Mouse (Mus musculus) heart, adult 8-10 months (tissue): ENCODE data around the gene Dnaaf5. TPM values are rescaled to one million over a fixed set of nuclear protein-coding genes. Genes with fewer than 3 reads are reported as not detected.
A peak's percentile ranks its signal among the peaks of the same experiment; 100 is the strongest.

ENCODE experiments used
- DNase-seq: peaks from one replicate; pipeline ENCODE4 v3.0.0; 2022; ENCODE audit warnings: low spot score
- total RNA-seq, 4 experiments: library from RNA; stranded (reverse); gene quantifications; 2 replicates each; pipeline ENCODE4 v1.2.4; 2022

Gene Dnaaf5
- total RNA-seq, 4 experiments from 2014 or later, result 16.1 to 20.0 (median 18.2) TPM

GRCm38 (mm10) chr5:139190958-139191357, 40.9 kb downstream of the Dnaaf5 start:
- no peak for DNase-seq

- no peak for DNase-seq
These were observed 48.8 kb downstream of the Dnaaf5 start for GRCm38 (mm10) chr5:139198779-139199178.

- DNase-seq, result no peak
These were observed 49.6 kb downstream of the Dnaaf5 start for GRCm38 (mm10) chr5:139199636-139199994.

GRCm38 (mm10) chr5:139199995-139200769, 50.2 kb downstream of the Dnaaf5 start, which contains the start of gene Sun1:
Gene Sun1 (plus strand): TSS chr5:139200637.
- peak; percentile 98 for DNase-seq

GRCm38 (mm10) chr5:139200770-139201569, 50.9 kb downstream of the Dnaaf5 start:
- DNase-seq, result no peak

- no peak for DNase-seq
These were observed 52.1 kb downstream of the Dnaaf5 start for GRCm38 (mm10) chr5:139202127-139202526.

- no peak for DNase-seq
These were observed 53.3 kb downstream of the Dnaaf5 start for GRCm38 (mm10) chr5:139203312-139203711.

GRCm38 (mm10) chr5:139206081-139206480, 56.1 kb downstream of the Dnaaf5 start:
- no peak for DNase-seq

- no peak for DNase-seq
These were observed 56.5 kb downstream of the Dnaaf5 start for GRCm38 (mm10) chr5:139206525-139206924.

- no peak for DNase-seq
These were observed 58.2 kb downstream of the Dnaaf5 start for GRCm38 (mm10) chr5:139208183-139208582.

- DNase-seq, result no peak
These were observed 59.1 kb downstream of the Dnaaf5 start for GRCm38 (mm10) chr5:139208871-139209684.

- DNase-seq, result no peak
These were observed 59.6 kb downstream of the Dnaaf5 start for GRCm38 (mm10) chr5:139209685-139210026.

- no peak for DNase-seq
These were observed 61.8 kb downstream of the Dnaaf5 start for GRCm38 (mm10) chr5:139211737-139212385.

GRCm38 (mm10) chr5:139214298-139214697, 64.3 kb downstream of the Dnaaf5 start:
- no peak for DNase-seq

GRCm38 (mm10) chr5:139215184-139215583, 65.2 kb downstream of the Dnaaf5 start:
- DNase-seq, result no peak

- no peak for DNase-seq
These were observed 66.1 kb downstream of the Dnaaf5 start for GRCm38 (mm10) chr5:139216121-139216520.

- DNase-seq, result no peak
These were observed 66.8 kb downstream of the Dnaaf5 start for GRCm38 (mm10) chr5:139216774-139217173.

GRCm38 (mm10) chr5:139220006-139220515, 70.0 kb downstream of the Dnaaf5 start:
- DNase-seq, result no peak

- peak; percentile 75 for DNase-seq
These were observed 70.6 kb downstream of the Dnaaf5 start for GRCm38 (mm10) chr5:139220610-139221009.

- DNase-seq, result no peak
These were observed 73.3 kb downstream of the Dnaaf5 start for GRCm38 (mm10) chr5:139223331-139223730.

GRCm38 (mm10) chr5:139227236-139227635, 77.2 kb downstream of the Dnaaf5 start:
- DNase-seq, result no peak
